Mouse (Mus musculus): Measurements from ENCODE around the gene Myl6. TPM values are rescaled to one million over a fixed set of nuclear protein-coding genes. Genes with fewer than 3 reads are reported as not detected.

Myl6 gene
- total and polyA plus RNA-seq, 3 experiments: 366 to 560 (median 555) TPM

- Histone ChIP-seq H3K79me2 (replicated peaks; ENCODE audit: control insufficient read depth, extremely low read depth, insufficient read depth, poor library complexity, severe bottlenecking) (no peaks in the 10 kb centered on the region), H3K4me2 (ENCODE audit: insufficient read depth, low read depth, poor library complexity, severe bottlenecking) (no peak overlapping the region), H3K36me3 (replicated peaks in 1 of 2; ENCODE audit: control insufficient read depth in 1 of 2, insufficient read depth in 1 of 2, low read length in 1 of 2) (no peaks in the 10 kb centered on the region), H3K27me3 (replicated peaks) (no peaks in the 10 kb centered on the region), H3K4me3 (replicated peaks in 1 of 3; ENCODE audit: low read depth in 2 of 3, low read length in 2 of 3, poor library complexity in 1 of 3) (no peak overlapping the region), H3K9ac (ENCODE audit: insufficient read depth, low read depth) (no peak overlapping the region), H3K9me3 (replicated peaks; ENCODE audit: low read length) (no peaks in the 10 kb centered on the region), H3K4me1 (ENCODE audit: control insufficient read depth in 1 of 2, insufficient read depth in 2 of 2) (peaks cover 0 to 7% of the 10 kb centered on the region in 2 experiments; a peak in 2 of 4 replicates), H3K27ac (ENCODE audit: insufficient read depth, low read depth) (no peak overlapping the region)
- DNase-seq (ENCODE audit: extremely low read depth): no peak
- in situ Hi-C loops (cut with MboI; ENCODE audit: low pct_ligation_motif_present, low pct_unique_long_range_greater_than_20kb, low sequenced_read_pairs) (no loop called here), dilution Hi-C loops (cut with MboI; ENCODE audit: extremely low pct_ligation_motif_present, extremely low pct_unique_long_range_greater_than_20kb, low sequenced_read_pairs) (no loop called here)
- TF ChIP-seq MYC (IDR thresholded peaks at IDR 0.05; ENCODE audit: low read depth, low read length) (no peak), USF2 (conservative IDR thresholded peaks at IDR 0.05; ENCODE audit: low read depth, low read length) (no peak), ZKSCAN1 (IDR thresholded peaks at IDR 0.05; ENCODE audit: borderline replicate concordance, low read depth, low read length) (no peak), RCOR1 (conservative IDR thresholded peaks at IDR 0.05; ENCODE audit: low read depth, low read length) (no peak), JUND (conservative IDR thresholded peaks at IDR 0.05; ENCODE audit: low read depth, low read length) (no peak), ELF1 (IDR thresholded peaks at IDR 0.05; ENCODE audit: low read depth, low read length) (no peak), MAZ (IDR thresholded peaks at IDR 0.05; ENCODE audit: low read depth, low read length) (no peak), MXI1 (IDR thresholded peaks at IDR 0.05; ENCODE audit: low read depth, low read length) (no peak), RAD21 (IDR thresholded peaks at IDR 0.05; ENCODE audit: low read depth, low read length) (no peak), CTCF (conservative IDR thresholded peaks at IDR 0.05 in 1 of 2, IDR thresholded peaks at IDR 0.05 in 1 of 2; ENCODE audit: low read depth in 2 of 2, low read length in 2 of 2) (no peak), SIN3A (IDR thresholded peaks at IDR 0.05; ENCODE audit: low read length) (no peak), CHD2 (IDR thresholded peaks at IDR 0.05; ENCODE audit: low read length) (no peak), ZNF384 (IDR thresholded peaks at IDR 0.05; ENCODE audit: low read depth, low read length) (no peak)
These were observed 42.9 kb downstream of the Myl6 start for GRCm38 (mm10) chr10:128451014-128451413.

- Histone ChIP-seq H3K27ac (ENCODE audit: insufficient read depth, low read depth) (no peak overlapping the region), H3K4me2 (ENCODE audit: insufficient read depth, low read depth, poor library complexity, severe bottlenecking) (no peak overlapping the region), H3K27me3 (replicated peaks) (no peaks in the 10 kb centered on the region), H3K9me3 (replicated peaks; ENCODE audit: low read length) (no peaks in the 10 kb centered on the region), H3K4me3 (replicated peaks in 1 of 3; ENCODE audit: low read depth in 2 of 3, low read length in 2 of 3, poor library complexity in 1 of 3) (no peak overlapping the region), H3K36me3 (replicated peaks in 1 of 2; ENCODE audit: control insufficient read depth in 1 of 2, insufficient read depth in 1 of 2, low read length in 1 of 2) (peaks cover 5 to 26% of the 10 kb centered on the region in 2 experiments), H3K9ac (ENCODE audit: insufficient read depth, low read depth) (no peak overlapping the region), H3K79me2 (replicated peaks; ENCODE audit: control insufficient read depth, extremely low read depth, insufficient read depth, poor library complexity, severe bottlenecking) (no peaks in the 10 kb centered on the region), H3K4me1 (ENCODE audit: control insufficient read depth in 1 of 2, insufficient read depth in 2 of 2) (no peaks in the 10 kb centered on the region)
- dilution Hi-C loops (cut with MboI; ENCODE audit: extremely low pct_ligation_motif_present, extremely low pct_unique_long_range_greater_than_20kb, low sequenced_read_pairs) (no loop called here), in situ Hi-C loops (cut with MboI; ENCODE audit: low pct_ligation_motif_present, low pct_unique_long_range_greater_than_20kb, low sequenced_read_pairs) (no loop called here)
- DNase-seq (ENCODE audit: extremely low read depth): no peak
- TF ChIP-seq POLR2A (IDR thresholded peaks at IDR 0.05; ENCODE audit: low read depth, low read length): no peak
- no peak for TF ChIP-seq KAT2A (IDR thresholded peaks at IDR 0.05; ENCODE audit: insufficient replicate concordance, low read length)
- TF ChIP-seq ZNF384 (IDR thresholded peaks at IDR 0.05; ENCODE audit: low read depth, low read length): no peak
- no peak for TF ChIP-seq BHLHE40 (IDR thresholded peaks at IDR 0.05; ENCODE audit: low read depth, low read length)
- TF ChIP-seq MAX (IDR thresholded peaks at IDR 0.05; ENCODE audit: low read length): no peak
- no peak for TF ChIP-seq JUN (IDR thresholded peaks at IDR 0.05; ENCODE audit: insufficient read depth, low read depth, low read length)
- no peak for TF ChIP-seq MEF2A (IDR thresholded peaks at IDR 0.05; ENCODE audit: borderline replicate concordance, low read depth, low read length)
- no peak for TF ChIP-seq SIN3A (IDR thresholded peaks at IDR 0.05; ENCODE audit: low read length)
- no peak for TF ChIP-seq USF1 (IDR thresholded peaks at IDR 0.05; ENCODE audit: low read depth, low read length)
These were observed 48.5 kb downstream of the Myl6 start for GRCm38 (mm10) chr10:128445407-128445806.

Data from CH12.LX (cell line).